Mouse (Mus musculus) heart, postnatal 0 days (tissue): ENCODE data around the gene Ints6. TPM values are rescaled to one million over a fixed set of nuclear protein-coding genes. Genes with fewer than 3 reads are reported as not detected.

Experiments
- ATAC-seq: fragments of 200-750 bp; cut with Nextera tagmentation; 2 replicates; pipeline ENCODE4 v1.8.0; 2017; ENCODE audit warnings: low read depth, moderate number of reproducible peaks, moderate library complexity; ENCODE audit not compliant: insufficient read depth
- DNase-seq: peaks from one replicate; pipeline ENCODE4 v3.0.0-alpha.2; 2016; ENCODE audit warnings: low spot score
- H3K27ac ChIP-seq: fragments of 300-500 bp; sonication (generic); 2 replicates; pipeline ENCODE4 v1.5.1; 2014; ENCODE audit warnings: low read depth, mild to moderate bottlenecking
- H3K27me3 ChIP-seq: fragments of 300-500 bp; sonication (generic); 2 replicates; pipeline ENCODE4 v1.6.1; 2014; ENCODE audit warnings: low read length, mixed read lengths; ENCODE audit not compliant: control insufficient read depth, insufficient read depth
- H3K36me3 ChIP-seq: fragments of 300-500 bp; sonication (generic); replicated peaks from 2 replicates; pipeline ENCODE4 v1.6.1; 2014; ENCODE audit warnings: low read length, mixed read lengths; ENCODE audit not compliant: control insufficient read depth, insufficient read depth
- H3K4me1 ChIP-seq: fragments of 300-500 bp; sonication (generic); 2 replicates; pipeline ENCODE4 v1.6.1; 2014; ENCODE audit warnings: antibody characterized with exemption; ENCODE audit not compliant: control insufficient read depth, insufficient read depth
- H3K4me2 ChIP-seq: fragments of 300-500 bp; sonication (generic); 2 replicates; pipeline ENCODE4 v1.6.1; 2014; ENCODE audit warnings: low read depth, mild to moderate bottlenecking, low read length, moderate library complexity
- H3K4me3 ChIP-seq: fragments of 300-500 bp; sonication (generic); 2 replicates; pipeline ENCODE4 v1.5.1; 2014; ENCODE audit warnings: low read depth, low read length
- H3K9ac ChIP-seq: fragments of 300-500 bp; sonication (generic); replicated peaks from 2 replicates; pipeline ENCODE4 v1.6.1; 2014; ENCODE audit warnings: low read depth, low read length, mixed read lengths
- H3K9me3 ChIP-seq: fragments of 300-500 bp; sonication (generic); replicated peaks from 2 replicates; pipeline ENCODE4 v1.6.1; 2016; ENCODE audit warnings: low read length; ENCODE audit not compliant: control insufficient read depth
- CTCF ChIP-seq: IDR thresholded peaks from 2 replicates; pipeline ENCODE4 v1.5.1; 2016; ENCODE audit warnings: antibody characterized with exemption, control low read depth, low read depth
- EP300 ChIP-seq: IDR thresholded peaks from 2 replicates; pipeline ENCODE4 v1.6.1; 2016; ENCODE audit warnings: antibody characterized with exemption, low read depth
- WGBS: fragments of 180-500 bp; shearing (Covaris S2); extraction: QIAGEN DNeasy Blood & Tissue Kit; methylation state at CpG from one replicate; pipeline ENCODE4 v1.1.7; 2014; 5-methylcytosine and 5-hydroxymethylcytosine counted together
- polyA plus RNA-seq: library from polyadenylated mRNA; unstranded; fragments of >200 nt; fragmentation: Nextera tagmentation; extraction: Ambion mirVana; gene quantifications from 2 replicates; pipeline ENCODE4 v1.2.1, GENCODE M21; 2015
- total RNA-seq: library from RNA; depleted of rRNA; stranded (reverse); fragments of >200 nt; gene quantifications from 2 replicates; pipeline ENCODE4 v1.2.3, GENCODE M21; 2014; ENCODE audit warnings: low replicate concordance; rRNA removed

The Ints6 gene
- 12.5 and 17.4 TPM in 2 replicates for total RNA-seq
- polyA plus RNA-seq: 6.5 and 8.2 TPM in 2 replicates

DNA sequence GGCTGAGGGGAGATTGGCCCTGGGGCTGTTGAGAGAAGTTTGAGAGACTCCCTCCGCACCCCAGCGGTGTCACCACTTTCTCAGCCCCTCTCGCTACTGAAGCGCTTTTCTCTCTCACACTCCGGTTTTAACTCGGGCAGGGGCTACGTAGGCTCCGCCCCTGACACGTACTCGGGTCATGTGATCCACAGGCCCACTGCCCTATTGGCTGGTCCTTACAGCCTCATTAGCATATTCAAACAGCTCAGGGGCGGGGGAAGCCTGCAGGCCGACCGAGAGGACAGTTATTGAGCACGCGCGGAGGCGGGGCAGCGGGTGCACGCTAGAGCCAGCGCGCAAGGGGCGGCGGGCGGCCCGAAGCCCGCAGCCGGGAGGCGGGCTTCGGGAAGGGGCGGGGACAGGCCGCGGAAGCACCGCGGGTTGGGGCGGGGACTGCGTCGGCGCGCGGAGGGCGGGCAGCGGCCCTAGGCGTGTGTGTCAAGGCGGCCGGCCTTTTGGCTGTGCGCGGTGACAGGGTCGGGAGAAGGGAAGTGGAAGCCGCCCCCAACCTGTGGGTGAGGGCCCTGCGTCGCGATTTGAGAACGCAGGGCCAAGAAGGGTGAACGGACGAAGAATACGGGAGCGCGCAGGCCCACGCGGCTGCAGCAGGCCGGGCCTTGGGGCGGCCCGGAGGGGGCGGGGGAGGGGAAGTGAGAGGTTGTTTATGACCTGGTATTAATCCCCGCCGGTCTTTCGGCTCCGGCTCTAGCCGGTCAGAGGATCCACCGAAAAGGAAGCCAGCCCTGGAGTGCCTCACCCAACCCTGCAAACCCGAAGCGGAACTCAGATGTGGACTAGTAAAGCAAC is at the start of gene Ints6:
Ints6 (minus strand) TSS at position 134 of the 846 bp plus-strand sequence.
- Histone ChIP-seq H3K4me1 (no peaks in the 10 kb centered on the region), H3K27me3 (no peaks in the 10 kb centered on the region), H3K4me2 (peak within 1 kb of the TSS; percentile 86), H3K4me3 (peak within 1 kb of the TSS; percentile 94), H3K27ac (peak within 1 kb of the TSS; percentile 99), H3K9ac (peak within 1 kb of the TSS; percentile 97), H3K36me3 (peaks cover 6% of the 10 kb centered on the region; the same call in 1 of the 2 replicates), H3K9me3 (no peaks in the 10 kb centered on the region)
- TF ChIP-seq CTCF (no peak), EP300 (no peak; the same call in 1 of the 2 replicates)
- DNase-seq: peak; percentile 99
- WGBS: under 1% methylated on average over 69 of the region's 72 CpGs
- peak; percentile 95 for ATAC-seq

DNA sequence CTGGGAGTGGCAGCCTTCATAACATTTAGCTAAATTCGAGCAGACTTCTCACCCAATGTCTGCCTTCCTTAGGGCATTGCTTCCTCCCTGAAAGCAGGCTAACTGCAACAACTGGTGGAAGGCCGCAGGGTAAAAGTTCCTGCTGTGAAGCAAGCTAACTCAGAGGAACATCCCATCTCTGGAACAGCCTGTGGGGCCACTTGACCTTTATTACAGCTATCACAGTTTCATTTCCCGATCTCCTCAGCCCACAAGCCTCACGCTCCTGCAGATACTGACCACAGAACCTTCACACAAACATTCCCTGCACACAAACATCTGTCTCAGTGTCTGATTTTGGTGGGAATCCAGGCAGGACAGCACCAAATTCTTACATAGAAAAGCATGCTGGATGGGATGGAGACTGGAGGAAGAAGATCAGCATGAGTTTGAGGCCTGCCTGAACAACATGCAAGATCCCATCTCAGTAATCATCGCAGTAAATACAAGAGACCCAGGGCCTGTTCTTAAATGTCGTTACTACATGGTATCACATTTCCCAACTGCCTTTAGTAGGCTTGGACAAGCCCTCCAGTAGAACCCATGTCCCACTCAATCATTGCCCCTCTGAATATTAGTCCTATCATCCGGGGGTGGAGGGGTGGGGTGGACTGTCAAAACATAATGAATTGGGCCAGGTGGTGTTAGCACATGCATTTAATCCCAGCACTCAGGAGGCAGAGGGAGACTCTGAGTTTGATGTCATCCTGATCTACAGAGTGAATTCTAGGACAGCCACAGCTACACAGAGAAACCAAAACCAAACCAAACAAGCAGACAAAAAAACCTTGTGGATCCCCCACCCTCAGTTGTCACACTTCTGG is 47.9 kb upstream of the Ints6 start:
- Histone ChIP-seq H3K27me3 (no peaks in the 10 kb centered on the region), H3K27ac (no peak overlapping the region), H3K4me3 (no peak overlapping the region), H3K4me1 (no peaks in the 10 kb centered on the region), H3K9ac (no peak overlapping the region), H3K36me3 (no peaks in the 10 kb centered on the region), H3K9me3 (no peaks in the 10 kb centered on the region), H3K4me2 (no peak overlapping the region)
- ATAC-seq (no peak), DNase-seq (no peak)
- 51% methylated on average over 7 of the region's 7 CpGs for WGBS
- TF ChIP-seq EP300: no peak
- TF ChIP-seq CTCF: no peak

DNA sequence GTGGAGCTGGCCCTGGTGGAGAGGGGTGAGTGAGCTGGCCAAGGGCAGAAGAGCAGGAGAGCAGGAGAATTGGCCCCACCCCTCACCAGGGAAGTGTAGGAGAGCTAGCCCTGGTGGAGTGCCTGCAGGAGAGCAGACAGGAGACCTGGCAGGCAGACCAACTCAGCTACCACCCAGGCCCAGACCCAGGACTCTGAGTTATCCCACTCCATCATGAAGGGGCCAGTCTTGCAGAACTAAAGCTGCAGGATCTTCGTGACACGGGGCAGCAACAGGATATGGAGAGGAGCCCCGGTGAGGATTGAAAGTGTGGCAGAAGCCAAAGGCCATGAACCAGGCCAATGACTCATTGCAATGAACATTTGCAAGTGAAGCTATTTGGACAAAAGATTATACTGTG is 46.0 kb upstream of the Ints6 start:
- 44% methylated on average over 3 of the region's 3 CpGs for WGBS

DNA sequence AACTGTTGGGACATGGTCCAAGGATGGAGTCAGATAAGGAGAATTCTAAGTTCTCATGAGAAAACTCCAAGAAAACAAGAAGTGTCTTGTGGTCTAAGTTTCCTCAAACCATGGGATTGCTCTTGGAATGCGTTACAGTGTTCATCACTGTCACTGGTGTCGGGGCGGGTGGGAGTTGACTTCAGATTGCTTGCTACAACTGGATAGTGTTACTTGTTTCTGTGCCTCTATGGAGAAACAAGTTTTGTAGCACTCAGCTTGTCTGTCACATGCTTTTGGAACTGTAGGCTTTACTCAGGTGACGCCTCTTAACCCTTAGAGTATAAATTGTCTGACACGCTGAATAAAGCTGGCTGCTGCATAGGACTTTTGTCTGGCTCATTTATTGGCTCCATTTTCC is 42.2 kb upstream of the Ints6 start:
- DNase-seq (no peak), ATAC-seq (no peak)
- Histone ChIP-seq H3K4me3 (no peak overlapping the region), H3K27ac (no peak overlapping the region), H3K36me3 (no peaks in the 10 kb centered on the region), H3K4me1 (no peaks in the 10 kb centered on the region), H3K9me3 (no peaks in the 10 kb centered on the region), H3K4me2 (no peak overlapping the region), H3K9ac (no peak overlapping the region), H3K27me3 (no peaks in the 10 kb centered on the region)
- 72% methylated on average over 5 of the region's 5 CpGs for WGBS
- no peak for TF ChIP-seq CTCF
- TF ChIP-seq EP300: no peak

More for the DNA sequence above, 46.0 kb upstream of the Ints6 start:
- H3K4me2 ChIP-seq: no peak overlapping the region
- no peak for TF ChIP-seq EP300
- TF ChIP-seq CTCF: no peak
- H3K36me3 ChIP-seq: no peaks in the 10 kb centered on the region
- no peak overlapping the region for H3K4me3 ChIP-seq
- H3K9me3 ChIP-seq: no peaks in the 10 kb centered on the region
- ATAC-seq (no peak; the same call in 1 of the 2 replicates), DNase-seq (no peak)
- H3K9ac ChIP-seq: no peak overlapping the region
- no peak overlapping the region for H3K27ac ChIP-seq
- no peaks in the 10 kb centered on the region for H3K4me1 ChIP-seq
- no peaks in the 10 kb centered on the region for H3K27me3 ChIP-seq

DNA sequence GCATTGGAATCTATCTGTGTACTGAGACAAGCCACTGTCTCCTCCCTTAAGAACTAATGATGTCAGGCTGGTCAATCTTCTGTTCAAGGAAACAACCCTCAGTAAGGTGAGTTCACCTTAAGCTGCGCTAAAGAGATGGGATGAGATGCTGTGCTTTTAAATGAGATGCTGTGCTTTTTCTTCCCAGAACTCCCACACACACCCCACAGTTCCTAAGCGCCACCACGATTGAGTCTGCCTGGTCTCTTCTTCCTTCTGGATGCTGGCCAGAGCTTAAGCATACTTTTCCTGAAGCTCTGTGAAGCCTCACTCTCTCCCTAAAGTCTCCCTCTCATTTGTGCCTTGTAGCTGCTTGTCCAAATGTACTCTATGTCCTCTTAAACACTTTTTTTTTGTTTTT is 39.8 kb upstream of the Ints6 start:
- Histone ChIP-seq H3K27me3 (no peaks in the 10 kb centered on the region), H3K27ac (no peak overlapping the region), H3K4me1 (no peaks in the 10 kb centered on the region), H3K9ac (no peak overlapping the region), H3K36me3 (no peaks in the 10 kb centered on the region), H3K9me3 (no peaks in the 10 kb centered on the region), H3K4me3 (no peak overlapping the region), H3K4me2 (no peak overlapping the region)
- WGBS: 57% methylated on average over 3 of the region's 3 CpGs
- no peak for ATAC-seq
- no peak for TF ChIP-seq CTCF
- TF ChIP-seq EP300: no peak
- no peak for DNase-seq
